Comparison of ENCODE assay signal across 27 mouse cellular contexts in the genomic region with DNA sequence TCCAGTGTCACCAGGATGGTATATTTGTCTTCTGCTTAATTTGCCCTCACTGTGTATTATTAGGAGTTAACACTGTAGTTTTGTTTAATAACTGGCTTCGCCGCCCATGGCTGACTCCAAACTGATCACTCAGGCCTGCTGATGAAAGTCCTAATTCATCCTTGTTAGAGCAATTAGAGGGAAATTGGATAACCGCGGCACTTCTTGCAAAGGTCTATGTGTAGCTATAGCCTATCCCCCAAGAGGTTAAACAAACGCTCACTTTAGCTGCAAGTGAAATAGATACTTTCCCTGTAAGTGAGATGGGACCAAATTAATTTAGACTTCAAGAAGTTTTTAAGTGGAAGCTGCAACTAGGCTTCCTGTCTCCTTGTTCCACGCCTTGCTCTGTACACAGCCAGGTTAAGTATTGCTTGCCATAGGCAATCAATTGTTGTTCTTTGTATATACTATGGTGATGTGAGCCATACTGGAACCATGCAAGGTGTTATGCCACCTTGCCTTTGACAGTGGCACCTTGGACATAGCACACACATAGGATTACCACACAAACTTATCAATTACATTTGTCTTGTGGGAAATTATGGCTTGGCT.
"Had no signal": no experiment of that assay in that cellular context is flagged by ENCODE, and none has a peak within 500 bp of the region (broad histone marks: within the 10 kb centered on the region; RNA-seq: fewer than 3 reads in every experiment).

No protein-coding gene starts in this region.

- ATAC-seq: hindbrain, embryonic 16.5 days; inflammation-experienced regulatory T-cells, adult 6 months; intestine, embryonic 15.5 days; intestine, postnatal 0 days; liver, postnatal 0 days had no signal

- H3K36me3 ChIP-seq: heart, embryonic 10.5 days; heart, embryonic 12.5 days; hindbrain, embryonic 10.5 days; hindbrain, embryonic 12.5 days; intestine, embryonic 15.5 days; limb, embryonic 10.5 days; limb, embryonic 12.5 days; liver, embryonic 13.5 days; liver, embryonic 15.5 days had no signal

- H3K27me3 ChIP-seq: hindbrain, embryonic 12.5 days; intestine, embryonic 15.5 days; limb, embryonic 12.5 days; liver, embryonic 13.5 days; liver, embryonic 15.5 days had no signal

- H3K4me1 ChIP-seq: heart, embryonic 12.5 days; hindbrain, embryonic 10.5 days; hindbrain, embryonic 12.5 days; intestine, embryonic 15.5 days; limb, embryonic 10.5 days; limb, embryonic 12.5 days; liver, embryonic 13.5 days; liver, embryonic 15.5 days had no signal

- H3K9ac ChIP-seq: heart, embryonic 12.5 days; hindbrain, embryonic 12.5 days; hindbrain, embryonic 14.5 days; intestine, embryonic 15.5 days; limb, embryonic 12.5 days; liver, embryonic 13.5 days; liver, embryonic 15.5 days; liver, postnatal 0 days had no signal

- H3K4me3 ChIP-seq: gastrocnemius, adult 2 months; heart, embryonic 10.5 days; heart, embryonic 12.5 days; hindbrain, embryonic 10.5 days; hindbrain, embryonic 12.5 days; intestine, embryonic 15.5 days; layer of hippocampus, adult 2 months; left cerebral cortex, adult 2 months; limb, embryonic 10.5 days; limb, embryonic 12.5 days; liver, embryonic 13.5 days; liver, embryonic 15.5 days had no signal

- H3K4me2 ChIP-seq: heart, embryonic 12.5 days; hindbrain, embryonic 12.5 days; hindbrain, embryonic 14.5 days; intestine, embryonic 15.5 days; limb, embryonic 12.5 days; liver, embryonic 11.5 days; liver, embryonic 13.5 days; liver, embryonic 15.5 days had no signal

- DNase-seq: gastrocnemius, adult 2 months; gastrocnemius, postnatal 10 days; gastrocnemius, postnatal 25 days; heart, adult 18-20 months; heart, postnatal 10 days; heart, postnatal 4 days; kidney, adult 8-10 months; kidney, postnatal 25 days; kidney, postnatal 4 days; liver; liver, embryonic 13.5 days; liver, postnatal 0 days had no signal

- H3K27ac ChIP-seq: gastrocnemius, adult 2 months; heart, embryonic 10.5 days; hindbrain, embryonic 10.5 days; hindbrain, embryonic 12.5 days; hindbrain, embryonic 14.5 days; intestine, embryonic 15.5 days; layer of hippocampus, adult 2 months; left cerebral cortex, adult 2 months; limb, embryonic 10.5 days; limb, embryonic 12.5 days; liver, embryonic 13.5 days; liver, embryonic 15.5 days had no signal

- H3K9me3 ChIP-seq: heart, embryonic 10.5 days; heart, embryonic 12.5 days; hindbrain, embryonic 10.5 days; hindbrain, embryonic 12.5 days; intestine, embryonic 15.5 days; limb, embryonic 10.5 days; limb, embryonic 12.5 days; liver, embryonic 13.5 days; liver, embryonic 15.5 days had no signal
